Mouse (Mus musculus) forebrain, embryonic 11.5 days (tissue): ENCODE data around the gene Hspa1a. TPM values are rescaled to one million over a fixed set of nuclear protein-coding genes. Genes with fewer than 3 reads are reported as not detected.
"Not testable (repeated sequence)": the region's sequence is repeated elsewhere in the genome, so short reads cannot be mapped to it uniquely, and the experiment has no call there.

Experiments
- ATAC-seq: fragments of 200-750 bp; cut with Nextera tagmentation; replicated peaks from 2 replicates; pipeline ENCODE4 v1.8.0; 2017; ENCODE audit warnings: moderate TSS enrichment; ENCODE audit not compliant: low FRiP score
- DNase-seq: peaks from one replicate; pipeline ENCODE4 v3.0.0-alpha.2; 2017; ENCODE audit warnings: low spot score
- H3K27ac ChIP-seq: fragments of 300-500 bp; sonication (generic); 2 replicates; pipeline ENCODE4 v1.5.1; 2014; ENCODE audit warnings: low read depth, low read length
- H3K27me3 ChIP-seq: fragments of 300-500 bp; sonication (generic); 2 replicates; pipeline ENCODE4 v1.6.1; 2014; ENCODE audit warnings: mild to moderate bottlenecking, low read length, mixed read lengths; ENCODE audit not compliant: control insufficient read depth, insufficient read depth
- H3K36me3 ChIP-seq: fragments of 300-500 bp; sonication (generic); 2 replicates; pipeline ENCODE4 v1.6.1; 2014; ENCODE audit warnings: mild to moderate bottlenecking, low read length, moderate library complexity, mixed read lengths; ENCODE audit not compliant: control insufficient read depth, insufficient read depth
- H3K4me1 ChIP-seq: fragments of 300-500 bp; sonication (generic); replicated peaks from 2 replicates; pipeline ENCODE4 v1.6.1; 2014; ENCODE audit warnings: low read length, mixed read lengths; ENCODE audit not compliant: control insufficient read depth, insufficient read depth
- H3K4me2 ChIP-seq: fragments of 300-500 bp; sonication (generic); 2 replicates; pipeline ENCODE4 v1.6.1; 2014; ENCODE audit warnings: low read depth, mild to moderate bottlenecking, low read length, moderate library complexity, mixed read lengths; ENCODE audit not compliant: severe bottlenecking
- H3K4me3 ChIP-seq: fragments of 300-500 bp; sonication (generic); 2 replicates; pipeline ENCODE4 v1.5.1; 2014; ENCODE audit warnings: low read depth, low read length
- H3K9ac ChIP-seq: fragments of 300-500 bp; sonication (generic); 2 replicates; pipeline ENCODE4 v1.6.1; 2014; ENCODE audit warnings: low read length
- H3K9me3 ChIP-seq: fragments of 300-500 bp; sonication (generic); 2 replicates; pipeline ENCODE4 v1.6.1; 2016; ENCODE audit warnings: low read length, mixed read lengths; ENCODE audit not compliant: control insufficient read depth
- WGBS: fragments of 180-500 bp; shearing (Covaris S2); extraction: QIAGEN DNeasy Blood & Tissue Kit; methylation state at CpG from one replicate; pipeline ENCODE4 v1.1.7; 2014; 5-methylcytosine and 5-hydroxymethylcytosine counted together
- polyA plus RNA-seq: library from polyadenylated mRNA; unstranded; fragments of >200 nt; fragmentation: Nextera tagmentation; extraction: Ambion mirVana; gene quantifications from 2 replicates; pipeline ENCODE4 v1.2.1, GENCODE M21; 2014

Hspa1a gene
- polyA plus RNA-seq: 1.6 TPM in 2 replicates

GRCm38 (mm10) chr17:34972069-34972749, at the start of gene Hspa1a, which contains the start of gene Hspa1l:
Gene Hspa1a, minus strand, starts transcription at chr17:34972156.
Gene Hspa1l, plus strand, starts transcription at chr17:34972703.
- H3K4me1 ChIP-seq, H3K9me3 ChIP-seq, H3K27ac ChIP-seq, H3K36me3 ChIP-seq: not testable (repeated sequence)
- Histone ChIP-seq H3K27me3 (peaks cover 20% of the 10 kb centered on the region), H3K9ac (peak within 1 kb of the TSS; percentile 41), H3K4me3 (peak within 1 kb of the TSS; percentile 32), H3K4me2 (peak within 1 kb of the TSS; percentile 79)
- DNase-seq: peak; percentile 81
- ATAC-seq: peak; percentile 94
- WGBS: under 1% methylated on average over 28 of the region's 33 CpGs

- Histone ChIP-seq H3K27ac (no peak overlapping the region), H3K27me3 (no peaks in the 10 kb centered on the region), H3K9ac (peak overlapping the region; percentile 23; the same call in 1 of the 2 replicates), H3K36me3 (no peaks in the 10 kb centered on the region; the same call in 1 of the 2 replicates), H3K4me1 (peaks cover 6% of the 10 kb centered on the region), H3K4me2 (peak overlapping the region; percentile 27), H3K4me3 (no peak overlapping the region), H3K9me3 (no peaks in the 10 kb centered on the region)
- DNase-seq: peak; percentile 93
- peak; percentile 64 for ATAC-seq
- WGBS: 5% methylated on average over 17 of the region's 17 CpGs
Measured at GRCm38 (mm10) chr17:35021163-35021808, 49.3 kb upstream of the Hspa1a start.

- DNase-seq (peak; percentile 44), ATAC-seq (no peak)
- Histone ChIP-seq H3K27me3 (no peaks in the 10 kb centered on the region), H3K27ac (no peak overlapping the region), H3K4me2 (no peak overlapping the region), H3K4me3 (no peak overlapping the region), H3K9ac (no peak overlapping the region), H3K36me3 (peaks cover 5% of the 10 kb centered on the region), H3K4me1 (peaks cover 6% of the 10 kb centered on the region), H3K9me3 (no peaks in the 10 kb centered on the region)
- 85% methylated on average over 8 of the region's 8 CpGs for WGBS
Measured at GRCm38 (mm10) chr17:35020551-35020950, 48.6 kb upstream of the Hspa1a start.

GRCm38 (mm10) chr17:35019894-35020293, 47.9 kb upstream of the Hspa1a start:
- Histone ChIP-seq H3K9me3 (no peaks in the 10 kb centered on the region), H3K9ac (no peak overlapping the region), H3K27me3 (no peaks in the 10 kb centered on the region), H3K27ac (no peak overlapping the region), H3K4me2 (no peak overlapping the region), H3K36me3 (peaks cover 5% of the 10 kb centered on the region), H3K4me1 (peaks cover 6% of the 10 kb centered on the region), H3K4me3 (no peak overlapping the region)
- DNase-seq (peak; percentile 55), ATAC-seq (no peak)
- 76% methylated on average over 11 of the region's 11 CpGs for WGBS

- peaks cover 15% of the 10 kb centered on the region for H3K36me3 ChIP-seq
- H3K9me3 ChIP-seq: no peaks in the 10 kb centered on the region
- H3K4me2 ChIP-seq: no peak overlapping the region
- ATAC-seq (no peak), DNase-seq (peak; percentile 46)
- no peak overlapping the region for H3K4me3 ChIP-seq
- 86% methylated on average over 3 of the region's 3 CpGs for WGBS
- H3K9ac ChIP-seq: no peak overlapping the region
- no peaks in the 10 kb centered on the region for H3K27me3 ChIP-seq
- no peak overlapping the region for H3K27ac ChIP-seq
- H3K4me1 ChIP-seq: peaks cover 6% of the 10 kb centered on the region
Measured at GRCm38 (mm10) chr17:35018171-35018570, 46.2 kb upstream of the Hspa1a start.

- DNase-seq (peak; percentile 51), ATAC-seq (no peak)
- Histone ChIP-seq H3K4me1 (peaks cover 6% of the 10 kb centered on the region), H3K27ac (no peak overlapping the region), H3K36me3 (peaks cover 19% of the 10 kb centered on the region), H3K4me3 (no peak overlapping the region), H3K4me2 (no peak overlapping the region), H3K9ac (no peak overlapping the region), H3K27me3 (no peaks in the 10 kb centered on the region), H3K9me3 (no peaks in the 10 kb centered on the region)
- WGBS: 81% methylated on average over 14 of the region's 14 CpGs
Measured at GRCm38 (mm10) chr17:35017706-35018030, 45.7 kb upstream of the Hspa1a start.

GRCm38 (mm10) chr17:35016791-35017705, 45.1 kb upstream of the Hspa1a start:
- WGBS: 82% methylated on average over 10 of the region's 10 CpGs
- H3K4me2 ChIP-seq: no peak overlapping the region
- no peak for ATAC-seq
- H3K27ac ChIP-seq: no peak overlapping the region
- H3K9ac ChIP-seq: no peak overlapping the region
- H3K27me3 ChIP-seq: no peaks in the 10 kb centered on the region
- H3K4me1 ChIP-seq: peaks cover 6% of the 10 kb centered on the region
- no peaks in the 10 kb centered on the region for H3K9me3 ChIP-seq
- H3K4me3 ChIP-seq: no peak overlapping the region
- peaks cover 21% of the 10 kb centered on the region for H3K36me3 ChIP-seq
- DNase-seq: peak; percentile 54

- no peak within 1 kb of the TSS for H3K4me3 ChIP-seq
- ATAC-seq (peak; percentile 42), DNase-seq (peak; percentile 65)
- WGBS: 84% methylated on average over 12 of the region's 12 CpGs
- H3K9me3 ChIP-seq: no peaks in the 10 kb centered on the region
- peaks cover 2% of the 10 kb centered on the region for H3K4me1 ChIP-seq
- H3K4me2 ChIP-seq: no peak within 1 kb of the TSS
- H3K27me3 ChIP-seq: no peaks in the 10 kb centered on the region
- H3K27ac ChIP-seq: no peak within 1 kb of the TSS
- peak within 1 kb of the TSS; percentile 2; the same call in 1 of the 2 replicates for H3K9ac ChIP-seq
- H3K36me3 ChIP-seq: peaks cover 21% of the 10 kb centered on the region
Measured at GRCm38 (mm10) chr17:35016376-35016775, 44.4 kb upstream of the Hspa1a start, which contains the start of gene Vwa7. Gene Vwa7, plus strand, starts transcription at chr17:35016579.
